Mouse (Mus musculus) cerebral cortex, adult 2 months (tissue): ENCODE data around the gene Kcnk3.

ENCODE experiments used
- WGBS: fragments of 180-500 bp; shearing (Covaris S2); methylation state at CpG from one replicate; pipeline ENCODE4 v1.1.7; 2018; 5-methylcytosine and 5-hydroxymethylcytosine counted together

The Kcnk3 gene

GRCm38 (mm10) chr5:30670091-30670490 is 82.1 kb downstream of the Kcnk3 start:
- WGBS, result 75% methylated on average over 7 of the region's 7 CpGs

- WGBS, result 91% methylated on average over 7 of the region's 7 CpGs
Measured at GRCm38 (mm10) chr5:30674001-30674400, 86.0 kb downstream of the Kcnk3 start.
